Mouse (Mus musculus) v-Abl transformed pro-B cells (cell line): ENCODE results near the gene Nek3.

Source experiments
- in situ Hi-C, 2 experiments: fragments of 400-800 bp; cut with MboI; formaldehyde crosslinking; loops; one replicate each; pipeline ENCODE4 v1.15.1; 2025; ENCODE audit not compliant: unreplicated experiment in 2 of 2

The Nek3 gene

DNA sequence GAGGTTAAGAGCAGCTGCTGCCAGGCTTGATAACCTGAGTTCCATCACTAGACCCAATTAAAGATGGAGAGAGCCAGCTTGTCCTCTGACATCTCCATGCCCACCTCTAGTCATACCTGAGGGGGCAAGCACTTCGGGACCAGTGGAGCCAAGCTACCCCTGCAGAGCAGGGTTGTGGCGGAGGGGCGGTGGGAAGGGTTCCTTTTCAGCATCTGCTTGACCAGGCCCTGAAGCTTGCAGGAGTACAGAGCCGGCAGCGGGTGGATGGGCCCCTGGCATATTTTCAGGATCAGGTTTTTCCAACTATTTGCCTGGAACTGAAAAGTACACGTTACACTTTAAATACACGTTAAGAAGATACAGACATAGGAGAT, 17.9 kb downstream of the Nek3 start:
- in situ Hi-C loops = loop anchor here in 1 of 2 experiments (25.0 kb wide), 1 partner anchor 1136 kb away; no protein-coding TSS in a partner anchor

DNA sequence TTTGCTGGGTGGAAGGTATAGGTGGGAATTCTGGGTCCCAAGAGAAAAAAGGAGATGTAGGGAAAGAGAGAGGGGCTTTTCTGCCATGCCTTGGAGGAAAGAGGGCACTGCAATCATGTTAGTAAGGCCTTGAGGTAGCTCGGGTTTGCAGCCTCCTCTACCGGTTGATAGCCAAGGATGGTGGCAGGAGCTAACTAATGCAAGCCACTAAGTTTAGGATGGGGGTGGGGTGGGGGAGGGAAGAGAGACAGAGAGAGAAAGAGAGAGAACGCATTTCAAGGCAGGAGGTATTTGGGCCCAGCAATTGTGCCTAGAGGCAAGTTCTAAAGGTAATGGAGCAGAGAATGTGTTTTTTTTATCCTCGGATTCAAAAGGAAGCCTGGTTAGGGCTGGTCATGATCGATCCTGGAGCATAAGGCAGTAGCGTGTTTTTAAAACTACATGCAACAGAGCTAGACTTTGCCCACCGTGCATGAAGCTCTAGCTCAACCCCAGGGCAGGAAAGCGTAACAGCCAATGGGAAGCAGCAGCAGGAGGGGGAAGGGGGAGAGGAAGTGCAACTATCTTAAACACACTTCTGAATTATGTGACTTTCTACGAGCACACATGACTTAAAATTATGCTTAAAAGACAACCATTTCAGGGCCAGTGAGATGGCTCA, 18.4 kb downstream of the Nek3 start:
- in situ Hi-C loops = loop anchor here in 1 of 2 experiments (25.0 kb wide), 1 partner anchor 1136 kb away; no protein-coding TSS in a partner anchor

DNA sequence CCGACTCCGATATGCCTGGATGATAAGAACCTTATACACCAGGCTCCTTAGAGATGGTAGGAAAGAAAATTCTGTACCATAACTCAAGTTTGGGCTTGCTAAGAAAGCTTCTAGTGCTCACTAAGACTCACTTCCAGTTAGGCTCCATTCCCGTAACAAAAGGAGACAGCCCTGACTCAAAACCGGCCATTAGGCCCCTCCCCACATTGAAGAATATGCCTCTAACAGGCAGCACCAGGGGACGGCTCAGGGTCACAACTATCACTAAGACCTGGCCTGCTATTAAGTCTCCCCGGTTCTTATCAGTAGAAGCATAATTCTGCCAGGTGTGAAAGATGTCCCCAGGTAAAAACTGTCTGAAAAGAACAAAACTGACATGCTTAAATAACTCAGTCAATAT, 20.4 kb downstream of the Nek3 start:
- in situ Hi-C loops = loop anchor here in 1 of 2 experiments (25.0 kb wide), 1 partner anchor 1134 kb away; no protein-coding TSS in a partner anchor

DNA sequence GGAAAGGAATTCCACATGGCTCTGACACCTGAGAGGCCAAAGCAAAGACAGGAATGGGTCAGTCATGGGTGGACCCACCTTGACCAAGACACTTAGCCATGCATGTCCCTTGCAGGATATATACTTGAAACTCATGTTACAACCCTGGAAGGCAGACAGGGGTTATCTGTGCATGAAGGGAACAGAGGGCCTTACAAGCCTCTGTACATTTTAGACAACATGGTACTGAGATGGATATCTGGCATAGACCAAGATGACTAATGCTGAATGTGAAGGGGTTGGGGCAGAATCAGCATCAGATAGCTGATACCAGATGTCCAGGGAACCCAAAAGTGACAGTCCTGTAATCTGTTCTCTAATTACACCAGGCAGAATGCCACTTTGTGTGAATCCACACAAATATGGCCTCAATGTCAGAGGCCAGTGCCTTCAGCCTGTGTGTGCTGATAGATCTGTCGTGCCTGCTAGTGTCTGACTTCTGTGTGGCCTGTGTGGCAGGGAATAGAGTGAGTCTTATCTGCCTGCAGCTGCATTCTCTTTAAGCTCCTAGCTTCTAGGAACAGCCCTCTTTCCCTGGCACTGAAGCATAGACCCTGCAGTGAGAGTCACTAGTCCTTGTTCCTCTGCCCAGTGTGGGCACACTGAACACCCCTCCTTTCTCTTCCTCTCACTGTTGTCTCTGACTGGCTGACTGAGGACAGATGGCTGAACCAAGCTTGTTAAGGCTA, 22.3 kb downstream of the Nek3 start:
- in situ Hi-C loops = loop anchor here in 1 of 2 experiments (25.0 kb wide), 1 partner anchor 1132 kb away; no protein-coding TSS in a partner anchor

DNA sequence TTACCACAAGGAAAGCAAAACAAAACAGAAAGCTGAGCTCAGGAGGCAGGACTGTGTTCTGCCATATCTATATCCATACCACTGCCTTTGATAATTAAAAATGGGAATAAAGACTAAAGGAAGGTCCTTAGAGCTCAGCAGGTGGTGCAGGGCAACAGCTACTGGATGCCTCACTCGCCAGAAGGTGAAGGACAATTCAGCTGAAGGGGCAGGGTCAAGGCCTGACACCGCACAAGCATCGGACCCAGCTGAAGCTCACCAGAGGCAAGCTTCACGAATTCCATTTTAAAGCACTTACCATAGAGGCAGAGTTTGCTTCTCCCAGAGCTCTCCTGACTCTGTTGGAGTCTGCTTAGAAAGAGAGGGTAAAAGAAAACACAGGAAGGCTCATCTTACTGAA, 23.6 kb downstream of the Nek3 start:
- in situ Hi-C loops = loop anchor here in 1 of 2 experiments (25.0 kb wide), 1 partner anchor 1130 kb away; no protein-coding TSS in a partner anchor

DNA sequence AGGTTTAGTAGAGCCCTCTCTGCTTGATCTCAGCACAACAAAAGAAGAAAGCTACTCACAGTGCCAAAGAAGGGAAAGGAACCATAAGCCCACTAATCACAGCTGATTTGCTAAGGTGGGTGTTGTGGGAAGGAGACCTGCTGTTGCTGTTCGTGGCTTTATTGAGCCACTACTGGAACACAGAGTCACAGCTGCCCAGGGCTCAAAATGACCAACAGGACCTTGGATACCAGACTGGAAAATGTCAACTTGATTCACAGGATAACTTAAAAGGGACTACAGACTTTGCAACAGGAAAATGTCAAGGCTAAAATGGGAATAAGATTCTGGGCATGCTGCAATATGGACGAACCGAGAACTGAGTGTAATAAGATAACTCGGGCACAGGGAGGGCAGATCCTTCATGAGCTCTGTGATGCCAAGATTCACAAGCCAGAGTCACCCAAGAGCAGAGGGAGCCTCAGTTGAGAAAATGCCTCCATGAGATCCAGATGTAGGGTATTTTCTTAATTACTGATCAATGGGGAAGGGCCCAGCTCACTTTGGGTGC, 24.3 kb downstream of the Nek3 start:
- in situ Hi-C loops = loop anchor here in 1 of 2 experiments (25.0 kb wide), 1 partner anchor 1130 kb away; no protein-coding TSS in a partner anchor

DNA sequence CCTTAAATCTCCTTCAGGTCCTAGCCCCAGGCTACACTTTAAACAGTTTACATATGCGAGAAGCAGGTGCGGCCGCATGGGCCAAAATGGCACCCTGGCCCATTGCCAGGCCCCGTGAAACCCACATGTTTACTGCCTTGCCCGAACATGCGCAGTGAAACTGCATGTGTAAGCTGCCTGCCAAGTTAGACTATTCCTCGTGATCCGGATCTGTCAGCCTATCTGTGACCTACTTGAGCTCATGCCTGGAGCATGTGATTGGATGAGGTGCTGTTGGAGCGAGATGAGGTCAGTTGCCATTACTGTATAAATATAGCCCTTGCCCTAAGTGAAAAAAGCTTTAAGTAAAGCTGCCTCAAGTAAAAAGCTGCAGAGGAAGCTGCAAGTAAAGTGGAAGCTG, 29.8 kb downstream of the Nek3 start:
- in situ Hi-C loops = loop anchor here in 1 of 2 experiments (25.0 kb wide), 1 partner anchor 1124 kb away; no protein-coding TSS in a partner anchor

DNA sequence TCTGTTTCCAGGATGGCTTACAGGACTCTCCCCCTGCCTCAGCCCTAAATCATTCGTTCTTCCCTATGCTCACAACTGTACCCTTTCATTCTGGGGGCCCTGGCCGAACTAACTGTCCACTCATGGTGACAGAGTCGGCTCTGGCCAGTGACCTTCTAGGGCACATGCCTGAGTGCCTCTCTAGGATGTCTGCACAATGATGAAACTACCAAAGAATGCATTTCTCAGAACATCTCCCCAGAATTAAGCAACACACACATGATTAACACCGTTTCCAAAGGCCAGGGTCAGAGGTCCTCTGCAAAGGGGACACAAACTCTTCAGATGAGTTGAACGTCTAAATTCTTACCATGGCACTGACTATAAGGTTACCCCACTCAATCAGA, 31.5 kb downstream of the Nek3 start:
- in situ Hi-C loops = loop anchor here in 1 of 2 experiments (25.0 kb wide), 1 partner anchor 1122 kb away; no protein-coding TSS in a partner anchor

DNA sequence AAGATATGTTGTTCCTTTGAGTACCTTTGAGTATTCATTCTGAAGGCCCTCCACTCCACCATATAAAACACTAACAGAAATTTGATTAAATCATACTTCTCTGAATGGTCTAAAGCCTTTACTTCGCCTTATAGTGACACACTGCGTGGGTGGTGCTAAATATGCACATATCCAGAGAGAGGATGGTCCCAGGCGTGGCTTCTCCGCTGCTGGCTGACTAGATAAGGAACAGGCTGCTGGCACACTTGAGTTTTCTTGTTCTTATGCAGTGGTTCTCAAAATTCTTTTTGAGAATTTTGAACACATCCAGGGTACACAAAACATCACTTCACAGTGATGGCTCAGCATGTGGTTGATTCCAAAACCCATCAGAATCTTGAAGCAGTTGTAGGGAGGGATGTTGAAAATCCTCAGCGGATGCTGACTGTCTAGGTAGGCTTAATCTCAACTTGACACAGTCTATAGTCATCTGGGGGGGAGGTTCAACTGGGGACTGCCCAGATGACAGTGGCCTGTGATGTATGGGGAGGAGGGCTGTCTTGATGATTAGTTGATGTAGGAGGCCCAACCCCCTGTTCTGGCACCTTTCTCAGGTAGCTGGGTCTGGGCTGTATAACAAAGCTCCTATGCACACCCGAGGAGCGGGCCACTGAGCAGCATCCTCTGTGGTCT, 32.0 kb downstream of the Nek3 start:
- in situ Hi-C loops = loop anchor here in 1 of 2 experiments (25.0 kb wide), 1 partner anchor 1122 kb away; no protein-coding TSS in a partner anchor

DNA sequence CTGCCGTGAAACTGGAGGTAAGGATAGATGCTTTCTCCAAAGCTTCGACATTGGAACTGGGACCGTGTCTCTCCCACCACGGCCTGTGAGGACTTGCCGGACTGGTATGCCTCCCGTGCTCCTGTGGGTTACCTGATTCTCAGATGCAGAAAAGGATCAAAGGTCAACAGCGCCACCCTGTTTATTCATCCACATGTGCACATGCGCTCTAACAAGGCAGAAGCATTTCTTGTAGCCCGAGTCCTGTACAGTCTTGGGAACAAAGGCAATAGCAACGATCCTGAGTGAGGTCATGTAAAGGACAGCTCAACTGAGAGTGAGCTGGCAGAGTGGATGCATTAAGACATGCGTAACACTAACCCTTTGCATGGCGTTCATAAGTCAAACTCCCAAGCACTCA, 34.2 kb downstream of the Nek3 start:
- in situ Hi-C loops = loop anchor here in 1 of 2 experiments (25.0 kb wide), 1 partner anchor 1120 kb away; no protein-coding TSS in a partner anchor

DNA sequence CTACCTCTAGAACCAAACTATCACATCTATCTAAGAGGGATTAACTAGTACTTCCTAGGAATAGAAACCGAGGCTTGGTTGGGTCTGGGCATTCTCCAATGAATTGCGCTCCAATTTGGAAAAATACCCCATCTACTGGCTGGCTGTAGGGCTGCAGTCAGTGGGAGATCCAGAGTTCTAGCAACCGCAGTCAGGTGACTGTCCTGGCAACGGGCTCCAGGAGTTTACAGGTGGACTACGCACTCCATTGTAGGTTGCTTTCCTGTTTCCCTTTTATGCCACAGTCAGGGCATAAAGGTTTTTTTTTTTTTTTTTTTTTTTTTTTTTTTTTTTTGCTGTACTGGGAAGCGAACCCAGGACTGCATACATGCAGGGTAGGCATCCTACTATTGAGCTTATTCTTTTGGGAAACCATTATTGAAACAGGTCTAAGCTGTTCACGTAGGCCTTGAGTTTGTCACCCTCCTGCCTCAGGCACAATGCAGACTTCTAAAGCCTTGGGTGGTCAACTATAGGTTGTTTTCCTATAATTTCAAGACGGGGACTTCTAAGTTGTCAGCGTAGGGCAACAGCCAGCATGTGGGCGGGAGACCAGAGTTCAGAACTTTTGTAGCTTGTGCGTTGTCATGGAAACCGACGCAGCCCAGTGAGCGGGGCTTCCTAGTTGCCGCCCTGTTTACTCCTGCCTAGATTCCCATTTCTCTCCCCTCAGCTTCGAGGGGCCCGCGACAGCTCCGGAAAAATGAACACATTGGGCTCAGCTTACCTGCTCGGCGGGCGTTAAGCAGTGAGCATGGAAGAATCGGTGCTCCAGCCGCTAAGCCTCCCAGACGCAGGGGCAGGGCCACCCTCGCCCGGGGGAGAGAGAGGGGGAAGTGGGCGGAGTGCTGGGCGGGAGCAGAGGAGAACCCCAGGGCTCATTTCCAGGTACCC, 41.7 kb downstream of the Nek3 start, which contains the start of gene Nek5:
Gene Nek5, minus strand, starts transcription at position 834 of the 933 bp plus-strand sequence.
- in situ Hi-C loops = loop anchor here in 1 of 2 experiments (25.0 kb wide), 1 partner anchor 1112 kb away; no protein-coding TSS in a partner anchor

DNA sequence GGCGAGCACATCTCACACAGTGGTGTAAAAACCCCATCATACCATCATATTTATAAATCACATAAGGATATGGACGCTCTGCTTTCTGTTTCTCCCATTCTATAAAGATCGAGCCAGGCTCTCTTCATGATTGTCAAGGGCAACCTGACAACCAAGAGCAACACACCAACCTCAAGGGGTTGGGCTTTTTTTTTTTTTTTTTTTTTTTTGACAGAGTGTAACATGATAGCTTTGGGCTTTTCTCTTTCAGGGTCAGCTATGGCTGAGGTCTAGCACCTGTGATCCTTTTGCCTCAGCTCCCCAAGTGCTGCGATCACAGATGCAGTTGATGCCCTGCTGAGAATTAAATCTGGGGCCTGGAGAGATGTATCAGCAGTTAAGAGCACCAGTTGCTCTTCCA, 59.2 kb downstream of the Nek3 start:
- in situ Hi-C loops = no loop called here

DNA sequence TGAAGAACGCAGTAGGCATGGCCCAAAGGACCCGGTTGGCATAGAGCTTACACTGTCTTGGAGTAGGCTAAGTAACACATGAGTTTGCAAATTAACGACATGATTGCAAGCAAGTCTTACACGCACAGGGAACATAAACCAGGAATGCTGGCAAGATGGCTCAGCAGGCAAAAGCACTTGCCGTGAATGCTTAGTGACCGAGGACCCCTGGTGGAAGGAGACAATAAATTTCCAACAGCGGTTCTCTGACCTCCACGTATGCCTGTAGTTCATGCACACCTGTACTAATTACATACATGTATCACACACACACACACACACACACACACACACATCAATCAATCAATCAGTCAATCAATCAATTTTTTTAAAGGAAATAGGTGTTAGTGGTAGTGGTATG, 74.7 kb downstream of the Nek3 start:
- in situ Hi-C loops = no loop called here

DNA sequence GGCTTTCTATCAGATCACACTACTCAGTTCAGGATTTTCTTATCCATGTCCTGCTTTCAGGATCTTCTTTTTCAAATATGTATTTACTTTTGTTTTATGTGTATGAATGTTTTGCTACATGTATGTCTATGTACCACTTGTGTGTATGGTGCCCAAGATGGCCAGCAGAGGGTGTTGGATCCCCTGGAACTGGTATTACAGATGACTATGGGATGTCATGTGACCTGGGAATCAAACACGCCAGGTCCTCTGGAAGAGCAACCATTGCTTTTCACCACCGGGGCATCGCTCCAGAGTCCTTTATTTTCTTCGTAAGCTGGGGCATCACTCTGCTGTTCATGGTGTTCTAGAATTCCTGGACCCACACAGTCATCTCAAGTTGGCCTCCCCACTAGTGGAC, 77.0 kb downstream of the Nek3 start:
- in situ Hi-C loops = no loop called here

DNA sequence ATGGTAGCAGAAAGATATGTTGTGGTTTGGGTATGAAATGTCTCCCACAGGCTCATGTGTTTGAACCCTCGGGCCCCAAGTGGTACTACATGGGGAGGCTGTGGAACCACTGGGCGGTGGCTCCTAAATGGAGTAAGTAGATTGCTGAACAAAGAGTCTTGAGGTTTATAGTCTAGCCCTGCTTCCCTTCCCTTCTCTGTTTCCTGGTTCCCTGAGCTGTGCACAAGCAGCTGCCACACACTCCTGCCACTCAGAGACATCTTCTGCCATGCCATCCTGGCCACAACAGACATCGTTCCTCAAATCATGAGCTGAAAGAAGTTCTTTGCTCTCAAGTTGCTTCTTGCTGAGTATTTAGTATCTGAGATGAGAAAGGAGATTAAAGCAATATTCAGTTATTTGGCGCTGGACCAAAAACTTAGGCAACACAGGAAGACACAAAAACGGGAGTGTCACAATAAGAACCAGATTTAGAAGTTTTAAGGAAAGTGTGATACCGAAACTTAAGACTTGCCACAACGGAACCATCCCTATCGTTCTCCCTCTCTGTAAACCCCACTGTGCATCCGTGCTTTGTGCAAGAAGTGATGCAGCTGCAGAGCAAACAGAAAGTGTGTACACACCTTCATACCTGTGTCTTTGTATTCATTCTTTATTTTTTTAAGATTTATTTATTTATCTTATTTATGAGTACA, 86.8 kb downstream of the Nek3 start:
- in situ Hi-C loops = no loop called here
